Mouse (Mus musculus) limb, embryonic 11.5 days (tissue): ENCODE measurements around the gene Pcbd2. TPM values are rescaled to one million over a fixed set of nuclear protein-coding genes. Genes with fewer than 3 reads are reported as not detected.
A peak's percentile ranks its signal among the peaks of the same experiment; 100 is the strongest.
"Not testable (repeated sequence)": the region's sequence is repeated elsewhere in the genome, so short reads cannot be mapped to it uniquely, and the experiment has no call there.

ENCODE experiments used
- ATAC-seq: fragments of 200-750 bp; cut with Nextera tagmentation; 2 replicates; pipeline ENCODE4 v1.8.0; 2017; ENCODE audit warnings: low read depth; ENCODE audit not compliant: insufficient number of reproducible peaks, low FRiP score, low TSS enrichment
- DNase-seq: peaks from one replicate; pipeline ENCODE4 v3.0.0-alpha.2; 2015; ENCODE audit warnings: low spot score
- H3K27ac ChIP-seq: fragments of 300-500 bp; sonication (generic); replicated peaks from 2 replicates; pipeline ENCODE4 v1.5.1; 2014; ENCODE audit warnings: low read depth, mild to moderate bottlenecking, low read length
- H3K27me3 ChIP-seq: fragments of 300-500 bp; sonication (generic); 2 replicates; pipeline ENCODE4 v1.6.1; 2014; ENCODE audit warnings: mild to moderate bottlenecking, low read length, mixed read lengths; ENCODE audit not compliant: control insufficient read depth, insufficient read depth
- H3K36me3 ChIP-seq: fragments of 300-500 bp; sonication (generic); 2 replicates; pipeline ENCODE4 v1.6.1; 2014; ENCODE audit warnings: mild to moderate bottlenecking, low read length, moderate library complexity, mixed read lengths; ENCODE audit not compliant: control insufficient read depth, insufficient read depth
- H3K4me1 ChIP-seq: fragments of 300-500 bp; sonication (generic); 2 replicates; pipeline ENCODE4 v1.6.1; 2014; ENCODE audit warnings: low read length, mixed read lengths; ENCODE audit not compliant: control insufficient read depth, insufficient read depth
- H3K4me2 ChIP-seq: fragments of 300-500 bp; sonication (generic); 2 replicates; pipeline ENCODE4 v1.6.1; 2014; ENCODE audit warnings: low read depth, mild to moderate bottlenecking, moderate library complexity; ENCODE audit not compliant: severe bottlenecking
- H3K4me3 ChIP-seq: fragments of 300-500 bp; sonication (generic); 2 replicates; pipeline ENCODE4 v1.5.1; 2014; ENCODE audit warnings: low read depth, low read length
- H3K9ac ChIP-seq: fragments of 300-500 bp; sonication (generic); 2 replicates; pipeline ENCODE4 v1.6.1; 2014; ENCODE audit warnings: mild to moderate bottlenecking, low read length
- H3K9me3 ChIP-seq: fragments of 300-500 bp; sonication (generic); 2 replicates; pipeline ENCODE4 v1.6.1; 2016; ENCODE audit warnings: low read length; ENCODE audit not compliant: control insufficient read depth
- WGBS: fragments of 180-500 bp; shearing (Covaris S2); extraction: QIAGEN DNeasy Blood & Tissue Kit; methylation state at CpG from one replicate; pipeline ENCODE4 v1.1.7; 2014; 5-methylcytosine and 5-hydroxymethylcytosine counted together
- polyA plus RNA-seq: library from polyadenylated mRNA; unstranded; fragments of >200 nt; fragmentation: Nextera tagmentation; extraction: Ambion mirVana; gene quantifications from 2 replicates; pipeline ENCODE4 v1.2.1, GENCODE M21; 2014

The Pcbd2 gene
- polyA plus RNA-seq, 1 experiment from 2014 or later = 44.9 TPM

- DNase-seq, H3K4me1 ChIP-seq, H3K4me2 ChIP-seq, H3K4me3 ChIP-seq, H3K27me3 ChIP-seq, H3K9ac ChIP-seq, H3K9me3 ChIP-seq, H3K27ac ChIP-seq, ATAC-seq: not testable (repeated sequence)
- peaks cover 12% of the 10 kb centered on the region for H3K36me3 ChIP-seq
- no CpG with 5 or more reads among the region's 3 CpGs for WGBS
Observed at GRCm38 (mm10) chr13:55695989-55696388, 31.2 kb upstream of the Pcbd2 start.

- no peaks in the 10 kb centered on the region for H3K9me3 ChIP-seq
- H3K4me3 ChIP-seq = no peak overlapping the region
- WGBS = 88% methylated on average over 4 of the region's 4 CpGs
- no peak overlapping the region for H3K9ac ChIP-seq
- 0 out of 2 replicates have a peak, but pooled peaks cover under 1% of the 10 kb centered on the region for H3K4me1 ChIP-seq
- no peak for ATAC-seq
- H3K27me3 ChIP-seq = no peaks in the 10 kb centered on the region
- H3K36me3 ChIP-seq = peaks cover 19% of the 10 kb centered on the region
- DNase-seq = no peak
- H3K4me2 ChIP-seq = no peak overlapping the region
- no peak overlapping the region for H3K27ac ChIP-seq
Observed at GRCm38 (mm10) chr13:55704301-55704700, 22.9 kb upstream of the Pcbd2 start.

GRCm38 (mm10) chr13:55712846-55713245 is 14.3 kb upstream of the Pcbd2 start:
- ATAC-seq = no peak
- Histone ChIP-seq H3K36me3 (no peaks in the 10 kb centered on the region), H3K27me3 (no peaks in the 10 kb centered on the region), H3K4me2 (no peak overlapping the region), H3K27ac (no peak overlapping the region), H3K4me1 (0 out of 2 replicates have a peak, but pooled peaks cover 6% of the 10 kb centered on the region), H3K9ac (no peak overlapping the region), H3K9me3 (no peaks in the 10 kb centered on the region), H3K4me3 (no peak overlapping the region)
- no peak for DNase-seq
- WGBS = 89% methylated on average over 3 of the region's 3 CpGs

- under 1% methylated on average over 63 of the region's 63 CpGs for WGBS
- H3K9me3 ChIP-seq = no peaks in the 10 kb centered on the region
- 0 out of 2 replicates have a peak, but pooled peaks cover 3% of the 10 kb centered on the region for H3K4me1 ChIP-seq
- H3K27me3 ChIP-seq = no peaks in the 10 kb centered on the region
- DNase-seq = peak; percentile 91
- H3K4me2 ChIP-seq = peak within 1 kb of the TSS; percentile 57
- H3K27ac ChIP-seq = peak within 1 kb of the TSS; percentile 76
- no peaks in the 10 kb centered on the region for H3K36me3 ChIP-seq
- peak within 1 kb of the TSS; percentile 84 for H3K4me3 ChIP-seq
- ATAC-seq = peak; percentile 89
- H3K9ac ChIP-seq = peak within 1 kb of the TSS; percentile 94
Observed at GRCm38 (mm10) chr13:55714501-55715166, 12.5 kb upstream of the Pcbd2 start, which contains the start of gene Txndc15. TSS of gene Txndc15 (plus strand) at chr13:55714650.

- Histone ChIP-seq H3K36me3 (peaks cover 3% of the 10 kb centered on the region; the same call in 1 of the 2 replicates), H3K27ac (no peak overlapping the region), H3K9me3 (no peaks in the 10 kb centered on the region), H3K4me1 (0 out of 2 replicates have a peak, but pooled peaks cover 3% of the 10 kb centered on the region), H3K27me3 (no peaks in the 10 kb centered on the region), H3K9ac (peak overlapping the region; percentile 94), H3K4me3 (peak overlapping the region; percentile 84), H3K4me2 (peak overlapping the region; percentile 57)
- 8% methylated on average over 5 of the region's 5 CpGs for WGBS
- ATAC-seq = peak; percentile 8; the same call in 1 of the 2 replicates
- no peak for DNase-seq
Observed at GRCm38 (mm10) chr13:55715167-55715512, 12.0 kb upstream of the Pcbd2 start.

- DNase-seq (no peak), ATAC-seq (no peak)
- WGBS = 77% methylated on average over 7 of the region's 7 CpGs
- Histone ChIP-seq H3K9ac (no peak overlapping the region), H3K27me3 (no peaks in the 10 kb centered on the region), H3K4me3 (no peak overlapping the region), H3K4me1 (0 out of 2 replicates have a peak, but pooled peaks cover 3% of the 10 kb centered on the region), H3K4me2 (peak overlapping the region; percentile 57; the same call in 1 of the 2 replicates), H3K9me3 (no peaks in the 10 kb centered on the region), H3K27ac (no peak overlapping the region), H3K36me3 (peaks cover 7% of the 10 kb centered on the region)
Observed at GRCm38 (mm10) chr13:55715908-55716510, 11.2 kb upstream of the Pcbd2 start.

- Histone ChIP-seq H3K4me1 (no peaks in the 10 kb centered on the region), H3K9me3 (no peaks in the 10 kb centered on the region), H3K4me2 (no peak overlapping the region), H3K9ac (no peak overlapping the region), H3K4me3 (no peak overlapping the region), H3K27ac (no peak overlapping the region), H3K36me3 (peaks cover 10% of the 10 kb centered on the region), H3K27me3 (no peaks in the 10 kb centered on the region)
- DNase-seq (no peak), ATAC-seq (no peak)
- 78% methylated on average over 8 of the region's 8 CpGs for WGBS
Observed at GRCm38 (mm10) chr13:55721516-55721915, 5.7 kb upstream of the Pcbd2 start.

GRCm38 (mm10) chr13:55721995-55722394 is 5.2 kb upstream of the Pcbd2 start:
- no peak overlapping the region for H3K9ac ChIP-seq
- no peak for ATAC-seq
- no peak overlapping the region for H3K27ac ChIP-seq
- H3K27me3 ChIP-seq = no peaks in the 10 kb centered on the region
- peaks cover 10% of the 10 kb centered on the region for H3K36me3 ChIP-seq
- H3K4me3 ChIP-seq = no peak overlapping the region
- no peaks in the 10 kb centered on the region for H3K9me3 ChIP-seq
- no peaks in the 10 kb centered on the region for H3K4me1 ChIP-seq
- WGBS = 88% methylated on average over 2 of the region's 2 CpGs
- no peak overlapping the region for H3K4me2 ChIP-seq
- DNase-seq = no peak
